Mouse (Mus musculus) ES-E14 (cell line): ENCODE measurements at regions not wholly inside any gene's neighbourhood (a gene's known extent, or its start where the extent isn't known, plus 50 kb on each side); places are given as distances from the start of the nearest gene placed in this dataset.
"Not testable (repeated sequence)": the region's sequence is repeated elsewhere in the genome, so short reads cannot be mapped to it uniquely, and the experiment has no call there.

Experiments used
- DNase-seq: peaks from one replicate; pipeline ENCODE4 v3.0.0-alpha.2; 2013; ENCODE audit warnings: low read depth, low spot score
- H3K27ac ChIP-seq: 2 replicates; pipeline ENCODE4 v1.5.1; 2012; ENCODE audit warnings: low read depth, mild to moderate bottlenecking, low read length, moderate library complexity, mixed read lengths; ENCODE audit not compliant: poor library complexity, insufficient read depth, severe bottlenecking
- H3K36me3 ChIP-seq: 2 replicates; pipeline ENCODE4 v1.6.1; 2012; ENCODE audit warnings: mild to moderate bottlenecking, low read length, moderate library complexity, mixed read lengths; ENCODE audit not compliant: control insufficient read depth, poor library complexity, insufficient read depth, severe bottlenecking
- H3K4me1 ChIP-seq, 2 experiments: fragments of 150-350 bp in 1 of 2; sonication (generic) in 1 of 2; 2 replicates each; pipeline ENCODE4 v1.6.1; 2012; ENCODE audit warnings: low read length in 2 of 2, mild to moderate bottlenecking in 1 of 2, mixed read lengths in 1 of 2; ENCODE audit not compliant: control insufficient read depth in 2 of 2, insufficient read depth in 2 of 2, poor library complexity in 1 of 2
- H3K4me3 ChIP-seq, 2 experiments: fragments of 150-350 bp in 1 of 2; sonication (generic) in 1 of 2; 2 replicates each; pipeline ENCODE4 v1.5.1; 2012; ENCODE audit warnings: low read length in 2 of 2, low read depth in 1 of 2, mild to moderate bottlenecking in 1 of 2, mixed read lengths in 1 of 2; ENCODE audit not compliant: insufficient read depth in 1 of 2, poor library complexity in 1 of 2, severe bottlenecking in 1 of 2
- H3K9ac ChIP-seq: 2 replicates; pipeline ENCODE4 v1.6.1; 2012; ENCODE audit warnings: low read depth, mild to moderate bottlenecking, low read length, mixed read lengths; ENCODE audit not compliant: poor library complexity, insufficient read depth, severe bottlenecking
- H3K9me3 ChIP-seq: fragments of 150-350 bp; sonication (generic); 2 replicates; pipeline ENCODE4 v1.6.1; 2012; ENCODE audit warnings: low read depth, mild to moderate bottlenecking, low read length; ENCODE audit not compliant: control insufficient read depth, insufficient read depth
- CHD2 ChIP-seq: IDR thresholded peaks from 2 replicates; pipeline ENCODE4 v1.6.1; 2014; ENCODE audit warnings: mild to moderate bottlenecking, low read depth, low read length, inconsistent platforms
- HCFC1 ChIP-seq: IDR thresholded peaks from 2 replicates; pipeline ENCODE4 v1.6.1; 2012; ENCODE audit warnings: low read length, inconsistent platforms, borderline replicate concordance; ENCODE audit not compliant: insufficient read depth
- MAFK ChIP-seq: IDR thresholded peaks from 2 replicates; pipeline ENCODE4 v1.6.1; 2014; ENCODE audit warnings: mild to moderate bottlenecking, low read depth, low read length, inconsistent platforms; ENCODE audit not compliant: insufficient read depth
- ZC3H11A ChIP-seq: IDR thresholded peaks from 2 replicates; pipeline ENCODE4 v1.6.1; 2012; ENCODE audit warnings: low read depth, mild to moderate bottlenecking, inconsistent platforms, low read length, borderline replicate concordance
- ZNF384 ChIP-seq: IDR thresholded peaks from 2 replicates; pipeline ENCODE4 v1.6.1; 2012; ENCODE audit warnings: low read depth, low read length, inconsistent platforms
- in situ Hi-C, 2 experiments: fragments of 600-800 bp; cut with MboI; formaldehyde crosslinking; loops; one replicate each; pipeline ENCODE4 v1.15.1; 2025; ENCODE audit warnings: low sequenced_read_pairs in 2 of 2, inconsistent platforms in 1 of 2; ENCODE audit not compliant: unreplicated experiment in 2 of 2

GRCm38 (mm10) chr1:7671566-7671965 lies 2863.9 kb downstream of the Gm37988 start:
- H3K9ac ChIP-seq, result no peak overlapping the region
- in situ Hi-C loops, result no loop called here
- DNase-seq, result peak; percentile 63
- TF ChIP-seq ZNF384 (no peak), CHD2 (peak; percentile 56; the same call in 1 of the 2 replicates)
- H3K9me3 ChIP-seq, result no peaks in the 10 kb centered on the region
- H3K4me3 ChIP-seq, result no peak overlapping the region
- no peaks in the 10 kb centered on the region for H3K36me3 ChIP-seq
- no peaks in the 10 kb centered on the region for H3K4me1 ChIP-seq
- H3K27ac ChIP-seq, result peak overlapping the region; percentile 63

GRCm38 (mm10) chr1:7709206-7709605 lies 2901.5 kb downstream of the Gm37988 start:
- DNase-seq, H3K27ac ChIP-seq, in situ Hi-C loops, H3K9ac ChIP-seq, H3K4me1 ChIP-seq, H3K9me3 ChIP-seq, H3K4me3 ChIP-seq, H3K36me3 ChIP-seq: not testable (repeated sequence)

- Histone ChIP-seq H3K4me3 (no peak overlapping the region), H3K9ac (no peak overlapping the region), H3K4me1 (no peaks in the 10 kb centered on the region), H3K36me3 (no peaks in the 10 kb centered on the region), H3K27ac (no peak overlapping the region), H3K9me3 (no peaks in the 10 kb centered on the region)
- in situ Hi-C loops, result no loop called here
- TF ChIP-seq HCFC1, result no peak
- no peak for TF ChIP-seq ZC3H11A
- TF ChIP-seq CHD2, result no peak; the same call in 1 of the 2 replicates
- TF ChIP-seq MAFK, result no peak
- TF ChIP-seq ZNF384, result no peak
- peak; percentile 41 for DNase-seq
These were observed 2925.0 kb downstream of the Gm37988 start for GRCm38 (mm10) chr1:7732725-7733124.

GRCm38 (mm10) chr1:7737331-7737730 lies 2929.6 kb downstream of the Gm37988 start:
- in situ Hi-C loops, result no loop called here
- no peak overlapping the region for H3K27ac ChIP-seq
- no peak overlapping the region for H3K9ac ChIP-seq
- H3K4me1 ChIP-seq, result no peaks in the 10 kb centered on the region
- no peaks in the 10 kb centered on the region for H3K36me3 ChIP-seq
- H3K4me3 ChIP-seq, result no peak overlapping the region
- no peak for DNase-seq
- no peaks in the 10 kb centered on the region for H3K9me3 ChIP-seq
- TF ChIP-seq MAFK, result no peak
- TF ChIP-seq CHD2, result no peak
- TF ChIP-seq HCFC1, result no peak
- TF ChIP-seq ZC3H11A, result no peak
- no peak for TF ChIP-seq ZNF384

- Histone ChIP-seq H3K4me1 (no peaks in the 10 kb centered on the region), H3K27ac (no peak overlapping the region), H3K4me3 (no peak overlapping the region), H3K36me3 (no peaks in the 10 kb centered on the region), H3K9me3 (no peaks in the 10 kb centered on the region), H3K9ac (no peak overlapping the region)
- no peak for DNase-seq
- in situ Hi-C loops, result no loop called here
- no peak for TF ChIP-seq CHD2
- TF ChIP-seq ZNF384, result no peak
- no peak for TF ChIP-seq MAFK
- TF ChIP-seq HCFC1, result no peak
- TF ChIP-seq ZC3H11A, result no peak
These were observed 2938.2 kb downstream of the Gm37988 start for GRCm38 (mm10) chr1:7745887-7746286.
